Mouse (Mus musculus) bone marrow macrophage, adult 2 months (primary cell): ENCODE results near the gene Cib1.

Experiments
- CTCF ChIP-seq: IDR thresholded peaks from 2 replicates; pipeline ENCODE4 v1.5.1; 2012; ENCODE audit warnings: low read depth, mild to moderate bottlenecking, low read length, moderate library complexity
- POLR2A ChIP-seq: IDR thresholded peaks from 2 replicates; pipeline ENCODE4 v1.6.1; 2012; ENCODE audit warnings: mild to moderate bottlenecking, low read depth, low read length, borderline replicate concordance

DNA sequence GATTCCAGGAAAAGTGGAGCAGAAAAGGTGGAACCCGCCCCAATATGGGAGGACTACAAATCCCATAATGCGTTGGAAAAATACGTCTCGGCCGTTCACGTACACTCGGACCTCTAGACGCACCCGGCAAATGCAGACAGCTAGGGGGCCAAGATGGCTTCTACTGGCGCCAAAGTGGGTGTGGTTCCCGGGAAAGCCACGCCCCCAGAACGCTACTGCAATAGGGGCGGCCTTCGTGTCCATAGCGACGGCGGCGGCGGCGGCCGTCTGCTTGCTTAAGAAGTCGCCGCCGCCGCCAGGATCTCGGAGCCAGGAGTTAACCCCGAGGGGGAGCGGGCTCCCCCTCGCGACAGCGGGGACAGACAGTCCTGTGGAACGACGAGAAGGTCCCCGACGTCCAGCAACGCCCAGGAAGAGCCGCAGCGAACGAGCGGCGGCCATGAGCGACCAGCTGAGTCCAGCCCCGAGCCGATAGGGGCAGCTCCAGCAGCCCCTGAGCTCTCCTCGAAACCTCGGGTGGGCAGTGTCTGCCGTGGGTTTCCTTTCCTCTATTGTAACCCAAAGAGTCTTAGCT lies 13.6 kb upstream of the Cib1 start, which contains the start of gene Ttll13:
- TF ChIP-seq POLR2A = no peak
- TF ChIP-seq CTCF = 0 out of 2 replicates have a peak, but pooled peaks have one; percentile 4
